Mouse (Mus musculus): ENCODE measurements at regions not wholly inside any gene's neighbourhood (a gene's known extent, or its start where the extent isn't known, plus 50 kb on each side); places are given as distances from the start of the nearest gene placed in this dataset.

DNA sequence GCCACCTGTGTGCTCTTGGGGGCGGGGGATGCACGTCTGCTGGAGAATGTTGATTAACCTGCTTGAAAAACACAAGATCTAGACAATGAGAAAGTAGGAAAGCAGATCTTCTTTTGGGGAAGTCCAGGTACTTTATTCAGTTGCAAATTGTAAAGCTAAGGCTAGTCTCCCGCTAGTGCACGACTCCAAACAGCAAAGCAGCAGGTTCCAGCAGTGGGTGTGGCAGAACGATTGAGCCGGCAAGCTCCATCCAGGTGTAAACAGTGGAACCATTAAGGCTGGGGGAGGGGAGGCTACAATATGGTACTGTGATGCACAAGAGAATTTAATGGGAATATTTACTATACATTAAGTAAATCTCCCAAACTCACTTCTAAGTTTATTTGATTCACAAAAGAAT, 448.6 kb upstream of the Cobl start:
- DNase-seq (ENCODE audit: low read depth, low spot score): peak; percentile 35

DNA sequence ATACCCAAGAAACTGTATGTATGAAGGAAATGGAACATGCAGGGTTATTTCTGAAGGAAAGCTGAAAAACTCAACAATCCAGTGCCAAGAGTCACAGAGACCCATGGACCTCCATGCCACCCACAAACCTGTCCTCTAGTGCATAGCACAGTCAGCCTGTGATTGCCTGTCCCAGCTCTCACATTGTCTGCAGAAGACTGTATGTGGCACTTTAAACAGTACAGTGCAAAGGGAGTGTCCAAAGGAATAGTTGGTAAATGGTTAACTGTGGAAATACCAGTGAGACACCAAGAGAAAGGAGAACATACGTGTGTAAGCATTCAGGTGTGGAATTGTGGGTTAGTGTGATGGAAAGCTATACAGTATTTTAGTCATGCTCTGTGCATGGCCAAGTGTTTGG, 409.0 kb upstream of the Cobl start:
- no peak for DNase-seq (ENCODE audit: low read depth, low spot score)

DNA sequence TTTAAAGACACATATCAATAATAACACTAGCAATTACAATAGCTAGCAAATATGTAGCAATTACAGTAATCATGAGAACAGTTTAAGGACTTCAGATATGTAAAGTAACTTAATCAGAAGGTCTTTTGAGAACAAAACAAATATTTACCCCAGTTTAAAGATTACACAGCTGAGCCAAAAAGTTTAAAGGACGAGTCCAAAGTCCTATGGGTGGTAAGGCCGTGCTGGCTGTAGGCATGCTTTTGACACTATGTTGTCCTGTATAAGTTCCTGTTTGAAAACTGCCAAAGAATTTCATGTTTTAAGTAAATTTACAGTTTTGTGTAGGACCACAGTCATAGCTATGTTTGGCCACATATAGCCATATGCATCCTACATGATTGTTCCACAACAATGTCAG, 408.0 kb upstream of the Cobl start:
- DNase-seq (ENCODE audit: low read depth, low spot score): no peak

DNA sequence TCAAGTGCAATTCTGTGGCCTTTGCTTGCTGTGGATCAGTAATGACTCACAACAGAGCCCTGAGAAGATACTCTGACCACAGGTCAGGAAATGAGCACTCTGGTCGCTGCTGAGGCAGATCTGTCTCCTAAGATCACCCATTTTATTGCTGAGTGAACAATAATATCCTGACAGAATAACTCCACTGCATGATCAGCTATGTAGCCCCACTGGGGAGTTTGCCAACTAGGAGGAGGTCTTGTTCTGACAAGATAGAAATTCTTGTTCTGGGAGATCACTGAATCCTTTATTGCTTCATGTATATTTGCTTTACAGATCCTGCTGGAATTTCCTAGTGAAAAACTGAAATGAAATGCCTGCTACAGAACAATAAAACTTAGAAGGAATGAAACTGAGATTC, 407.6 kb upstream of the Cobl start:
- no peak for DNase-seq (ENCODE audit: low read depth, low spot score)

DNA sequence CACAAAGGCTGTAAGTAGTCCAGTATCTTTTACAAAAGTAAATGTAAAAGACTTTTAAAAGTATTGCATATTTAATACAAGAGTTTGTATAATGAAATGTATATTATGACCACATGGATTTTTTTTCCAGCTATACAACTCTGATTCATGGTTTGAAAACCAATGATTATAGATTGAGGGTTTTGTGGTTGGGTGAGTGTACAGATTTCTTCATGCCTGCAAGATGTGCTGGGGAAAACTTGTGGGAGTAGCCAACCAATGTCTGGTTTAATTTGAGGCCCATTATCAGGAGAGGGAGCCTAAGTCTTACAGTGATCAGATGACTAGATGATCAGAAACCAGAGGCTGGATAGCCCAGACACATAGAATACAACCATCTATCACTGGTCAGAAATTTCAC, 402.8 kb upstream of the Cobl start:
- DNase-seq (ENCODE audit: low read depth, low spot score): no peak

- DNase-seq (ENCODE audit: low read depth, low spot score): no peak
Measured at GRCm38 (mm10) chr11:12865034-12865620, 400.4 kb upstream of the Cobl start.

- DNase-seq (ENCODE audit: low read depth, low spot score): no peak
Measured at GRCm38 (mm10) chr11:12859344-12859930, 394.7 kb upstream of the Cobl start.

DNA sequence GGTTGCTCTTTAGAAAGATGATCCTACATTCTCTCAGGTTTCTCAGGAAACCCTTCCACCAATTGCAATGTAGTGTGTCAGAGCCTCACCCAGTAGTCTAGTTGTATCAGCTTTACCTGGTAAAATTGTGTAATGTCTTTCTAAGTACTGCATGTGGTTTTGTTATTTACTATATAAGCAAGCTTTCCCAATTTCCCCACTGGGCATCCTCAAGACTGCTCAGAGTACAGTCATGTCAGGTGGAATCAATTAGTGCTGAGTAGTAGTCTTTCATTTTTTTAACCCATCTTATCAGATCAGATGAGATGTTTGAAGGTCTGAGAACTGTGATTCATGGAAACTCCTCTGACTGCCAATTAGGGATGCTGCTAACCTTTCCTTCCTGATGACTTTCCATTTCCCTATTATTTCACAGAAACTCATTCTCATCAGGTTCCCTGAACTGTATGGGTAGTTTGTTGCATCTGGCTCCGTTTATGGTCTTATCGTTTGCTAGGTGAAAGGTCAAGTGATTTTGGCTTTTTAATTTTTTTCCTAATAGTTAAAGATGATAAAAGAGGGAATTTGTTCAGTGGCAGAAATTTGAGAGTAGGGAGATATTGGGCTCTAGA, 393.6 kb upstream of the Cobl start:
- no peak for DNase-seq (ENCODE audit: low read depth, low spot score)

DNA sequence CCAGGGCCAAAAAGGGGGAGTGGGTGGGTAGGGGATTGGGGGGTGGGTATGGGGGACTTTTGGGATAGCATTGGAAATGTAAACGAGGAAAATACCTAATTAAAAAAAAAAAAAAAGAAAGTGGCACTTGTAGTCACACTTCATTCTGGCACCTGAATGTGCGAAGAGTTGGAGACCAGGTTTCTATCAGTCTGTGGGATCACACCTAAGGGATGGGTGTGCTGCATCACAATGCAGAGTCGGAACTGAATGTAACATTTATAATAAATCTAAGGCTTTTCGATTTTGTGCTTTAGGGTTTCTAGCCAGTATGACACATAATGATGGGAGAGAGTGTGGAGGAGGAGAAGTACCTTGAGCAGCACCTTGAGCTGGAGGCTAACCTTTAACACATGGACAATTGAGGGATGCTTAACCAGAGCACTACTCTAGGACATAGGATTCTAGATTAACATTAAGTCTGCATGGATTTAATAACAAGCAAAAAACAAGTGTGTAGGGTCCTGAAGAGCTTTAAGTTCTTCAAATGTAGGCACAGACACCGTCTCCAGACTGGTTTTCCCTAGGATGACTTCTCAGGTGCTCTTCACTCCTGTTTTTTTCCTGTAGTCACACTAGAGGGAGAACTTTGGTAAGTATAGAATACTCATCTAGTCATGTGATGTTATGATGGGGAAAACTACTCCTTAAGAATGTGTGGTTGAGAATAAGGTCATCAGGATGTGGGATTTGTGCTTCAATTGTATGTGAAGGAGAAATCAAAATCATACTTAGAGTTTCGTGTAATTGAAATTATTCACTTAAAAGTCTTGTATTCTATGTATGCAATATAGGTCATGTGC, 392.8 kb upstream of the Cobl start:
- no peak for DNase-seq (ENCODE audit: low read depth, low spot score)

DNA sequence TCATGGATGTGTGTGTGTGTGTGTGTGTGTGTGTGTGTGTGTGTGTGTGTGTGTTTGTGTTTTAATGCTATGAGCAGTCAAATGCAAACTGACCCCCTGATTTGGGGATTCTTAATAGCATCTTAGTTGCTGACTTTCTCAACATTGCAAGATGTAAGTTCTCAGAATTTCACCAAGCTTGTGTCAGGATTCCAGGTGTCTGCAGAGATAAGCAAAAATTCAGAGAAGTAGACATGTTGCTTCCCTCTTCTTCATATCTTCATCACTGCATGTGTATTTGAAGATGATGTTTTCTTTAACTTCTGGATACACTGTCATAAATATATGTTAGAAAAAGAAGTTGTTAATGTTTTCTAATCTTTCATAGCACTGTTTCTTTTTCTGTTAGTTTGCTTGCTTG, 383.0 kb upstream of the Cobl start:
- no peak for DNase-seq (ENCODE audit: low read depth, low spot score)

DNA sequence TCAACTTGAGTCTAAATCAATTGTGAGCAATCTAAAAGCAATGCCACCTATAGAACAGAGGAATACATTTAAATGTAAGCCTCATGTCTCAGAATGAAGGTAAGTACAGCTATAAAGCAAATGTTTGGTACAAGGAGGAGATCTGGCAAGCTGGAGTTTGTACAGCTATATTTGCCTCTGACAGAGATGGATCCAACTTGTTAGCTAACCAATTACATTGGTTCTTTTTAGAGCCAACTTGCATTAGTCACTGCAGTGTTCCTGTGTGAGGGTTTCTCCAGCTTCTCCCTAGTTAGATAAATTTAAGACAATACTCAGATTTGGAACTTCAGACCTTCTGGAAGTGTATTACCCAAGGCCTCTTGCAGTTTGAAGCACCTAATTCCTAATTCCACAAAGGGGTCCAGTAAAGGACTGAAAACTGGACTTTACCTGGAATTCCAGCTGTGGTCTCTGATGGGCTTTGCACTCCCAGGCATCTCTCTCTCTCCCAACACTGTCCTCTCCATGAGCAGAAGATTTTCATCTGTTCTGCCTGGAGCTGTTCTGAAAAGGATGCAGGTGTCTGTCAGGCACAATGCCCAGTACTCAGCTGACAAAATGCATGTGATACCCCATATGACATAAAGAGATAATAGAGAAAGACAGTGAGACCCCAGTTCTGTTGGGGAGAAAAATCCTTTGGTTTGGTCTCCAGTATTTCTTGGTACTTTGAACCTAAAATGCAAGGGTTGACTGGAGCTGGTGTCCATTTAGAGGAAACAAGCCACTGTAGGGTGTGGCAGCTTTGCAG, 379.1 kb upstream of the Cobl start:
- no peak for DNase-seq (ENCODE audit: low read depth, low spot score)

GRCm38 (mm10) chr11:12841393-12841792, 376.6 kb upstream of the Cobl start:
- no peak for DNase-seq (ENCODE audit: low read depth, low spot score)

GRCm38 (mm10) chr11:12837920-12838319, 373.2 kb upstream of the Cobl start:
- no peak for DNase-seq (ENCODE audit: low read depth, low spot score)

DNA sequence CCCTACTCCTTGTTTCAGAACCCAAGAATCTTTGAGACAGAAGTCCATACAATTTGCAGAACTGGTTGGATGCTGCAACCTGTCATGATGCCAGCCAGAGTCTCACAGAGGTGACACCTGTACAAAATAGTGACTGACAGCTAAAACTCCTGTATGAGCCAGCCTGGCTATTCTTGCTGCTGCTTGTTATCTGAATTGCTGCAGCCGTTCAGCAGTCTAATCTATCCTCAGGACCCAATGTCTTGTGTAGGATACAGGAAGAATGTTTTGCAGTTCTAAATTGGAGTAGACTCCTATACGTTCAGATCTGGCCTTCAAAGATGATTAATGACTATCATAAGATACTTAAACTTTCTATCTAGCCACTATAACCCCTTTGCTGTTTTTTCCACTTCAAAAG, 372.6 kb upstream of the Cobl start:
- no peak for DNase-seq (ENCODE audit: low read depth, low spot score)

GRCm38 (mm10) chr11:12836387-12836786, 371.6 kb upstream of the Cobl start:
- no peak for DNase-seq (ENCODE audit: low read depth, low spot score)

DNA sequence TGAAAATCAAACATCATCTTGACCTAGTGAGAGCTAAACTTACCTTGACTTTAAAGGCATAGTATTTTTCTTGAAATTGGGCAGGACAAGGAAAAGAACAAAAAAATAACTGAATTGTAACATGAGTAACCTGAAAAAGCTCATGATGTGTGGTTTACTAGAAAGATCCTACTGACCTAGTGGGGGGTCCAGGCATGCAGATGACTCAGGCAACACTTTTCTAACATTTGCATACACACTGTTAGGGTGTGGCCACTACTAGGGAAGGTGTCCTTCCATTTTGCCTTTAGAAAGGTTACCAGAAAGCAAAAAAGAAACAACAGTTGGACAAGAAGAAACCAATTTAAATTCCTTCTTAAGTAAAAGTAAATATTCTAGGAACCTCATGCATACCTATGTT, 347.3 kb upstream of the Cobl start:
- peak; percentile 65 for DNase-seq (ENCODE audit: low read depth, low spot score)

GRCm38 (mm10) chr11:12810949-12811881, 346.5 kb upstream of the Cobl start:
- peak; percentile 91 for DNase-seq (ENCODE audit: low read depth, low spot score)

Measured in R1 (cell line).